Mouse (Mus musculus) CD4-positive naive resting alpha-beta T cell, adult 76 days (primary cell): ENCODE data around the gene Frat2. TPM values are rescaled to one million over a fixed set of nuclear protein-coding genes. Genes with fewer than 3 reads are reported as not detected.

Experiments
- total RNA-seq: library from RNA; stranded (reverse); gene quantifications from one replicate; pipeline ENCODE4 v1.2.4, GENCODE M21; 2023

The Frat2 gene
- total RNA-seq: 157 TPM

GRCm38 (mm10) chr19:41847992-41848851 lies at the start of gene Frat2:
Gene Frat2 (minus strand): TSS chr19:41848132.

GRCm38 (mm10) chr19:41895460-41896318 lies 47.8 kb upstream of the Frat2 start, which contains the start of gene Rrp12:
Gene Rrp12 (minus strand): TSS chr19:41896173.

GRCm38 (mm10) chr19:41829381-41830105 lies 18.4 kb downstream of the Frat2 start, which contains the start of gene Frat1:
Gene Frat1 (plus strand): TSS chr19:41829970.

GRCm38 (mm10) chr19:41801742-41802369 lies 46.1 kb downstream of the Frat2 start, which contains the start of gene Arhgap19:
Gene Arhgap19 (minus strand): TSS chr19:41802047.

Other genes with a start within 250 kb of the Frat2 start
- gene Slit1, start 104.5 kb downstream of the Frat2 start, total RNA-seq: not detected
- 1.7 TPM for gene Arhgap19, start 46.1 kb downstream of the Frat2 start, total RNA-seq
- gene Frat1, start 18.2 kb downstream of the Frat2 start, total RNA-seq: 74.5 TPM
- 36.7 TPM for gene Rrp12, start 48.0 kb upstream of the Frat2 start, total RNA-seq
- gene Pgam1, start 63.8 kb upstream of the Frat2 start, total RNA-seq: 40.7 TPM
- gene Exosc1, start 85.3 kb upstream of the Frat2 start, total RNA-seq: 37.9 TPM
- gene Zdhhc16, start 85.3 kb upstream of the Frat2 start, total RNA-seq: 23.9 TPM
- gene Mms19, start 133.0 kb upstream of the Frat2 start, total RNA-seq: 106 TPM
- gene Ubtd1, start 133.6 kb upstream of the Frat2 start, total RNA-seq: 6.7 TPM
- gene Ankrd2, start 187.9 kb upstream of the Frat2 start, total RNA-seq: not detected
- gene Hoga1, start 197.5 kb upstream of the Frat2 start, total RNA-seq: not detected
- not detected for gene 4933411K16Rik, start 204.1 kb upstream of the Frat2 start, total RNA-seq
- not detected for gene Morn4, start 238.2 kb upstream of the Frat2 start, total RNA-seq
- 54.0 TPM for gene Pi4k2a, start 242.3 kb upstream of the Frat2 start, total RNA-seq